Mouse (Mus musculus) 416B (cell line): ENCODE measurements around the gene Colgalt1.

Experiments
- DNase-seq: peaks from one replicate; pipeline ENCODE4 v3.0.0; 2011; ENCODE audit warnings: low read depth

The Colgalt1 gene

DNA sequence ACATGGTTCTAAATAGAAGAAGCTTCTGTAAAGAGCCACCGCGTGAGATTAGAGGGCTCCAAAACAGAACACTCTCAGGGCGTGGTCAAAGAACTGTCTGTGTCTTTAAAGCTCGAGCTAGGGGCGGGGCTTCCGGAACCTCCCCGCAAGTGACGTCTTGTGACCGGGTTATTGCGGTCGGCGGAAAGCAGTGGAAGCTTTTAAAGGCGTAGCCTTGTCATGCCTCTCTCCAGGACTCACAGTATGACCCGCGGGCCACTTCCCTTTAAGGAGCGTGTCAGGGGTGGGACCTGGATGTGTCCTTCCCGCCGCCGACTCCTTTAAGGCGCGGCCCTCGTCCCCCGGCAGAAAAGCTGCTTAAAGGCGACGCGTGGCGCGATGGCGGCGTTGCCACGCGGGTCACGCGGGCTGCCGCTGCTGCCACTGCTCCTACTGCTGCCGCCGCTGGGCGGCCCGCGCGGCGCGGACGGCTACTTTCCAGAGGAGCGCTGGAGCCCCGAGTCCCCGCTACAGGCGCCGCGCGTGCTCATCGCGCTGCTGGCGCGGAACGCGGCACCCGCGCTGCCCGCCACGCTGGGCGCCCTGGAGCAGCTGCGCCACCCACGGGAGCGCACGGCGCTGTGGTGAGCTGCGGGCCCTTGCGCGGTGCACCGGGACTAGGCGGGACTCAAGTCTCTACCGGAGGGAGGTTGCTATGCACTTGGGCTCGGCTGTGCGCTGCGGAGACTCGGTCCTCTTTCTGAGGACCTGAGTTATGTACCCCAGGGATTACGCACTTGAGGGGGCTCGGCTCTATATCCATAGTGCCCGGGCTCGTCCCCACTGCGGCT lies at the start of gene Colgalt1:
Gene Colgalt1 (plus strand): TSS at position 177 of the 830 bp plus-strand sequence.
- DNase-seq, result peak; percentile 99

DNA sequence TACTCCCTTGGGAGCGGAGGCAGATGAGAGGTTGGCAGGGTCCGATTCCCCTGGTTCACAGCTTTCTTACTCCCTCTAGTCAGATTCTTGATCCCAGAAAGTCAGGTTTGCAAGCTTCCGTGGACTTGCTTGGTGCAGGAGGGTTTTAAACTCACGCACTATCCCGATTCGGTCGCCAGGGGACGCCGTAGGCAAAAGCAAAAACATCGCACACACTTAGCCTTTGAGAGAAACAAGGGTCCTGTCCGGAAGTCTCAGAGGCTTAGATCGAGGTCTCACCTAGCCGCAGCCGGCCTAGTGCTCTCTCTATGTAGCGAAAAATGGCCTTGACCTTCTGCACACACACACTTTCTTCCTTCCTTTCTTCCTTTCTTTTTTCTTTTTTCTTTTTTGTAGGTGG lies 49.4 kb upstream of the Colgalt1 start:
- DNase-seq, result peak; percentile 88

DNA sequence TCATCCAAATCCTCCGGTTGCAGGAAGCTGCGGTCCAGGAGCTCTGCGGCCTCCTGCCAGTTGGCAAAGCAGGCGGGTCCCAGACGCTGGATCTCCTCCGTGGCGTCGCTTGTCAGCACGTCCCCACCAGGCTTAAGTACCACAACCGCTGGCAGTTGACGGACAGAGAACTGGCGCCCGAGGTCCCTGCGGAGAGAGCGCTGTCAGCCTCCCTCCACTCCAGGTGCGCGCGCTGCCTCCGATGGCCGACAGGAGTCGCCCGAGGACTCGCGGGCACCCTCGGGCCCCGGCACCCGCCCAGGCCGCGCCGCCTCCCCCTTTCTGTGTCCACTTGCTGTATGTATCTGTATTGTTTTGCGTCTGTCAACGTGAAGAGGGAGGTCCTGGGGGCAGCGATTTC lies 48.0 kb upstream of the Colgalt1 start:
- peak; percentile 65 for DNase-seq

DNA sequence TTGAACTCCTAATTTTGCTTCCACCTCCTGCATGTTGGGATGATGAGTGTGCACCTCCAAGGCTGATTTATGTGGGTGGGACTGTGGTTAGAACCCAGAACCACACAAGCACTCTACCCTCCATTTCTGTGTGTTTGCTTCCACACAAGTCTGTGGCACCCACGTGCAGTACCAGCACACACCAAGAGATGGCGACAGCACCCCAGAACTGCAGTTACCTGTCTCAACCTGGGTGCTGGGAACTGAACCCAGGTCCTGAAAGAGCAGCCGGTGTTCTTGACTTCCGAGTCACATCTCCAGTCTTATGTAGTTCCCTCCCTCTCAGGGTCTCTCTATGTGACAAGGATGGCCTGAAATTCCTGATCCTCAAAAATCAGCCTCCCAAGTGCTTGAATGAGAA lies 46.8 kb upstream of the Colgalt1 start:
- no peak for DNase-seq

DNA sequence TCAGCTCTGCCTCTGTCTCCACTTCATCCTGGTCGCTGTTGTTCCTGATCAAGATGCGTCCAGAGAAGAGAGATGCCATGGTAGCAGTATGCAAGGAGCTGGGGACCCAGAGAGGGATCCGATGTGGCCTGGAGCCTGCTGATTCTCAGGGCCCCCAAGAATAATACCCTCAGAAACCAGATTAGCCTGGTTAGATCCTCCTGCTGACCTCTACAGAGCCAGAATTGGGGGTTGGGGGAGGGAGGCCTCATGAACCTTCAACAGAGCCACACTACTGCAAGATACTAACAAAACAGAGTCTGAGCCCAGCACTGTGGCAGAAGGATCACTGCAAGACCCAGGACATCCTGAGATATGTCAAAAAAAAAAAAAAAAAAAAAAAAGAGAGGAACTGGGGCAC lies 44.3 kb upstream of the Colgalt1 start, which contains the start of gene Nxnl1:
Gene Nxnl1 (minus strand): TSS at position 101 of the 400 bp plus-strand sequence.
- no peak for DNase-seq

DNA sequence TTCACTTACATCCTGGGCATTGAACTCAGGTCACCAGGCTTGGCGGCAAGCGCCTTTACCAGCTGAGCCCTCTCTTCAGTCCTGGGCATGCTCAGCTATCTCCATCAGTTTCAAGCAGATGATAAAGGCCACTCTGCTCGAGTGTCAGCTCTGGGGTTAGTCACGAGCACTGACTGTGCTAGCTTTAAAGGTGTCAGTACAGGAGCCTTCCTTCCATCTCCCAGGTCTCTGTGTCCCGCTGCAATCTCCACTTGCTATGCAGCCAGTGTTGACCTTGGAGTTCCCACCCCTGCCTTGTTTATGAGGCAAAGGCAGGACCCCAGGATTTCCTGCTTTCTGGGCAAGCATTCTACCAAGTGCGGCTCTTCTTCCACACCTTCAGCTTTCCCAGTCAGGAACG lies 43.2 kb upstream of the Colgalt1 start:
- no peak for DNase-seq

DNA sequence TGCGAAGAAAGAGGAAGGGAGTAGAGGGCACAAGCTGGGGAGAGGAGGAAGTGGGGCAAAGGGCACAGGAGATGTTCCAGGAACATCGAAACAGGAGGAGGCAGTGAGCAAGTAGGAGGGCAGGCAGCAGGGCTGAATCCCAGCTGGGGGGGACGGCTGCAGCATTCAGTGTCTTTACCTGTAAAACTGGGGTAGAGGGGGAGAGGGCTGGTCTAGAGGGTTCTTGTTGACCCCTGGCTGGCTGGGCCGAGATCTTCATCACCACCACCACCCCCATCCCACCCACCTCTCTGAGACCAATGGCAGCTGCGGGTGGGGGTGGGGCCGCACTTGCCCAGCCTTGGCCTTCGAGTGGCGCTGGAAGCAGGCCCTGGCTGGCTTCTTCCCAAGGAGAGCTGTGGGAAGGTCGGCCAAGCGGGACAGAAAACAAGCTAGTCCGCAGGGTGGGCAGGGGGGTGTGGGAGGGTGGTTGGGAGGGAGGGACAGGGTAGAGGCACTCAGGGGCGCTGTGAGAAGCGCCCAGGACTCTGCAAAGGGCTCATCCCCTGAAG lies 42.3 kb upstream of the Colgalt1 start, which contains the start of gene Slc27a1:
Gene Slc27a1 (plus strand): TSS at position 496 of the 551 bp plus-strand sequence.
- no peak for DNase-seq

DNA sequence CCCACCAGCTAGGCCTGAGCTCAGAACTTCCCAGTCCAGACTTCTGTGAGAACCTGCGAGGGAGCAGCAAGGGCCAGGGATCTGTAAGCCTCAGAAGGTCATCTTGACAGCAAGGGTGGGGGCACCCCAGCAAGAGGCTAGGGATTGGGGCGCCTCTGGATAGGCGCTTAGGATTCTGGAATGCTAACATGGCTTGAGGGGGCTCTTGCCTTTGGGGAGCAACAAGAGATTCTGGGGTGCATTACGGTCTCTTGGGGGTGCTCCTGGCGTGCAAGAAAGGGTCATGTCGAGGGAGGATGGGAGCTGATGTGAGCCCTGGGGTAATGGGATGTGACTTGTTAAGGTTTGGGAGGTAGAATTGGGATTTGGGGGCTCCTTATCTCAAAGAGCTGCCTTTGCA lies 41.9 kb upstream of the Colgalt1 start:
- no peak for DNase-seq

DNA sequence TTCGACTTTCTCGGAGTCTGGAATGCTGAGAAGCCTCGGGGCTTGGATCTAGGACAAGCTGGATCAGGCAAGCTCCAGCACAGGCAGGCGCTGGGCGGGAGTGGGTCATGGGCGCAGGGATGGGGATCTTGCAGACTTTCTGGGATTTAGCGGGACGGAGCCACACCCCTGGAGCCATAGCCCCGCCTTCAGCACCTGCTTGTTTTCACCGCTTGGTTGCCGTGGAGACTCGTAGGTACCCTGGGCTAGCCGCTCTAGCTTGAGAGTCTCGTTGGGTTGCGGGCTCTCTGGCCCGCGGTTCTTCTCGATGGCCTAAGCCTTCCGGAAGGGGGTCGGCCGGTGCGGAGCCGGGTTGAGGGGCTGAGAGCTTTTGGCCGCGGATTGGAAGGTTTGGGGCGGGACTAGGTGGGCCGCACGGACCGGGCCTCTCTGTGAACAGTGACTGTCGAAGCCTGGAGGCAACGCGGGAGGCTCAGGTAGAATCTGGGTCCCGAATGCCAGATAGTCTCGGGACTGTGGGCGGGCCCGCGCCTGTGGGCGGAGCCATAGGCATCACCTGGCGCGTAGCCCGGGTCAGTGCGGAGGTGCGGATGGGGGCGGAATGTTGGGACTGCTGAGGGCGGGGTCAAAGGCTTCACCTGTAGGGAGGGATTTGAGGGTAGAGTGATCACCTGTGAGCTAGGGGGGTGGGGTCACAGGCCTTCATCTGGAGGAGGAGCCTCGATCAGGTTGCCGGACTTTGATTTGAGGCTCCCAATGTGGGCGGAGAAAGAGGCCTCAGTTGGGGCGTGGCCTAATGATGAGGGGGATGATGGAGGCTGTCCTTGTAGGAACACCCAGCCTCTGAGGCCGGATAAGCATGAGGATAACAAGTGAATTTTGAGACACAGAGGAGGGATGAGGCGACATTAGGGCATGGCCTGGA lies 41.2 kb upstream of the Colgalt1 start:
- no peak for DNase-seq

DNA sequence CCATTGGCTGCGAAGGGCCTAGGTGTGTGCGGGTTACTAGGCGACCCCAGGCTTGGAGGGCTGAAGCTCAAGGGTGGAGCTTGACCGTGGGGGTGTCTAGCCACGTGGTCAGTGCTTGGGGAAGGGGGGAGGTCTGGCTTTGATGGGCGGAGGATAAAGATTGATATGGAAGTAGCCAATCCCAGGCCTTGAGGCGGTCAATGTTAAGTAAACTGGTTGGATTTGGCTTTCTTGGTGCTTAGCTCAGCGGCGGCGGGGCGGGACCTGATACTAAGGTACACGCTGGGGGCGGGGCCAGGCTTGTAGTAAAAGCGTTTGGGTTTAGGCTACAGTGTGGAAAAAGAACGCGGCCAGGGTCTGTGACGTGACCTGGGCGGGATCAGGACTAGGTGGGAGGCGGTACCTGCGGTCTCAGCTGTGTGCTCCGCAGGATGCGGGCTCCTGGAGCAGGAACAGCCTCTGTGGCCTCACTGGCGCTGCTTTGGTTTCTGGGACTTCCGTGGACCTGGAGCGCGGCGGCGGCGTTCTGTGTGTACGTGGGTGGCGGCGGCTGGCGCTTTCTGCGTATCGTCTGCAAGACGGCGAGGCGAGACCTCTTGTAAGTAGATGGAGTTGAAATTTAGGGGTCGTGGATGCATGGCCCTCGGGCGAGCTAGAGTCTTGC lies 40.4 kb upstream of the Colgalt1 start:
- DNase-seq, result peak; percentile 91

DNA sequence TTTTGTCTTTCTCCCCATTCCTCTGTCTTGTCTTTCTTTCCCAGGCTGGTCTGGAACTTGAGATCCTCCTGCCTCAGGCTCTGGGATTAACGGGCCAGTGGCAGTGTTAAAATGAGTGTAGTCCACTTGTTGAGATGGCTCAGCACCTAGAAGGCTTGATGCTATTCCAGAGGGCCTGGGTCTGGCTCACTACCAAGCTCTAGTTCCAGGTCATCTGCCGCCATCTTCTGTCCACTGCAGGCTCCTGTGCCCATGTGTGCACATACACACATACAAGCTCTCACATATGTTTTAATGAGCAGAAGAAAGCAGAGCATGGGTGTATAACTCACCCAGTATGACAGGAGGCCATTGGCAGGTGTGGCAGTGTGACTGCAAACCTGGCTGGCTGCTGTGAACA lies 38.7 kb upstream of the Colgalt1 start:
- no peak for DNase-seq

DNA sequence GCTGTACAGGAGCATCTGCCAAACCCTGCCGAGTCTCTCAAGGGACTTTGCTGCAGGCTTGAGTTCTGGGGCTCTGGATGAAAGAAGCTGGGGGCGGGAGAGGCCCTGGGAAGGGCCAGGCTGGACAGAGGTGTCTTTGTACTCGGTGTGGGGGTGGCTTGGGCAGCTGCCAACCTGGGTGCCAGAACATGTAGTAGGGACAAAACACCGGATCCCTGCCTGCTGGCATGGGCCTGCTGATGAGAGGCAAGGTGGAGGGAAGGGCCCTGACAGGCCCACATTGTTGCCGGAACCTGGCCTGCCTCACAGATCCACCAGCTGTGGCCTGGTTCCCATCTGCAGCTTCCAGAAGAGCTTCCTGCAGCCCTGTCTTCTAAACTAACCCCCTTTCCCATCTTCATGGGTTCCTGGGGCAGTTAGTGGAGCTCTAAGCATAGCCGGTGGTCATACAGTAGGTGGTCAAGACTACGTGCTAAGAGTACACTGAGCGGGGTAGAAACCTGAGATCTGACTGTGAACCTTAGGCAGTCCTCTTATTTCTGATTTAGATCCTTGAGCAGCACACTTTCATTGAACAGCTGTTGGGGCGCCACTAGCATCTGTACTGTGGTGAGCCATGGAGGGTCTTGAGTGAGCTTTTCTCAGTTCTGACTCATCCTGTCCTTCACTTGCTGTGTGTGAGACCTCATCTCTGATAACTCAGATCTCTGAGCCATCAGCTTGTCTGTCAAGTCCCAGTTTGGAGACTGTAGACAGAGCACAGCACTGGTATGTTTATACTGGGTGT lies 37.8 kb upstream of the Colgalt1 start:
- peak; percentile 31 for DNase-seq

DNA sequence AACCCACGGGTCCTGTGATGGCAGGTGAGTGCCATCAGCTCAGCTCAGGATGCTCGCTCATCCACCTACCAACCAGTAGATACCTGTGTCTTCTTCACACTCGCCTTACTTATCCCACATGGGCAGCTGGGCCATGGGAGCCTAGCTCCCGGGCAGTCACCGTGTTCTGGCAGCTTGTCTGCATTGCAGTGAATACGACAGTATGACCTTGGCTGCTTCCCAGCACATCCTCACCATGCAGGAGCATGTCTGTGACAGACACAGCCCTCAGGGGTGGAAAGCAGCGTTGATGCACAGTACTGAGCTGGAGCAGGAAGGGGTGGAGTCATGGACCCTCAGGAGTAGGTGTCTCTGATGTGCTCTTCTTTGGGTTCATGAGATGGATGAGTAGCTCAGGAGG lies 36.4 kb upstream of the Colgalt1 start:
- DNase-seq, result no peak

DNA sequence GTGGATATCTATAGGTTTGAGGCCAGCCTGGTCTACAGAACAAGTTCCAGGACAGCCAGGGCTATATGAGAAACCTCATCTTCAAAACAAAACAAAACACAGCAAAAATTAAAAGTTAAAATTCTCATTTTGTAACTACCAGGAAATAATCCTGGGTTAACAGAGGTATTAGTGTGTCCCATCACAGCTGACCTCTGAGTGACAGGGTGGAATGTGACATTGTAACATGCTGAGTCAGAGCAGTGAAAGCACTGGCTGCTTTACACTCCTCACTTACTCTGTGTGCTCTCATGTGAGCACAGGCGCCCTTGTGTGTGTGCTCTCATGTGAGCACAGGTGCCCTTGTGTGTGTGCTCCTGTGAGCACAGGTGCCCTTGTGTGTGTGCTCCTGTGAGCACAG lies 35.8 kb upstream of the Colgalt1 start:
- DNase-seq, result no peak

DNA sequence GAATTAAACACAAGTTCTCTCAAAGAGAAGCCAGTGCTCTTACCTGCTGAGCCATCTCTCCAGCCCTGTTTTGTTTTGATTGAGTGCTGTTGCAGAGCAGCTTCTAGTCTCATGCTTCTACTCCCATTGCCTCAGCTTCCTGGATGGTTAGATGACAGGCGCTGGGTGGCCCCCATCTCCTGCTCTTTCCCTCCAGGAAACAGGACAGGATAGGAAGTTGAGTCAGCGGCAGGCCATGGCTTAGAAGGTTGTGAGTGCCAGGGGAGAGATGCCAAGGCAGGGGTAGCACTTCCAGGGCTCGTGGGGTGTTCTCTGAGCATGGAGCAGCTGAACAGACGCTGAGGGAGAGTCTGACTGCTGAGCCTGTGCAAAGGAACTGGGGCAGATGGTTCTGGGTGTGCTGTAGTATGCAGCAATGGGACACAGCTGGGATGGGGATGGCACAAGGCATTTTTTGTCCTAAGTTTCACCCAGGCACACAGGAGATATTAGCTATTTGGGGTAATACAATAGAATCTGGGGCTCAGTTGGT lies 32.9 kb upstream of the Colgalt1 start:
- peak; percentile 65 for DNase-seq

DNA sequence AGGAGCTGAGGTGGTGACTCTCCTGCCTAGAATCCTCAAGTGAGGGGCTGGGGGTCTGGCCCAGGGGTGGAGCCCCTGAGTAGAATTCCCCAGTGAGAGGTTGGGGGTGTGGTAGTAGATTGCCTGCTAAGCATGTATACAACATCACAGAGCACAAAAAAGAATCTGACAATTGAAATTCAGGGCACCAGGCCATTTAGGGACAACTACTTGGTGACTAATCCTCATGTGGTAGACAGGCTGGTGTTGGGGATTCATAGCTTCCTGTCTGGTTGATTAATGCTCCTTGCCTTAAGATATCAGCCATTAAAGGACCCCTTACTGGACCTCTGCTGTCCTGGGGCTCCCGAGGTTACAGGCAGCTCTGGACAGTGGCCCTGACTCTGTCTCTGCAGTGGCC lies 31.8 kb upstream of the Colgalt1 start:
- peak; percentile 81 for DNase-seq

DNA sequence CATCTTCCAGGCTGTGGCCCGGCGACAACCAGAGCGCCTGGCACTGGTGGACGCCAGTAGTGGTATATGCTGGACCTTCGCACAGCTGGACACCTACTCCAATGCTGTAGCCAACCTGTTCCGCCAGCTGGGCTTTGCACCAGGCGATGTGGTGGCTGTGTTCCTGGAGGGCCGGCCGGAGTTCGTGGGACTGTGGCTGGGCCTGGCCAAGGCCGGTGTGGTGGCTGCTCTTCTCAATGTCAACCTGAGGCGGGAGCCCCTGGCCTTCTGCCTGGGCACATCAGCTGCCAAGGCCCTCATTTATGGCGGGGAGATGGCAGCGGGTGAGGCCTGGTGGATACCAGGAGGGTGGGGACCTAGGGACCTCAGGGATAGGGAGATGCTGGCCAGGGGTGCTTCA lies 31.3 kb upstream of the Colgalt1 start:
- no peak for DNase-seq

DNA sequence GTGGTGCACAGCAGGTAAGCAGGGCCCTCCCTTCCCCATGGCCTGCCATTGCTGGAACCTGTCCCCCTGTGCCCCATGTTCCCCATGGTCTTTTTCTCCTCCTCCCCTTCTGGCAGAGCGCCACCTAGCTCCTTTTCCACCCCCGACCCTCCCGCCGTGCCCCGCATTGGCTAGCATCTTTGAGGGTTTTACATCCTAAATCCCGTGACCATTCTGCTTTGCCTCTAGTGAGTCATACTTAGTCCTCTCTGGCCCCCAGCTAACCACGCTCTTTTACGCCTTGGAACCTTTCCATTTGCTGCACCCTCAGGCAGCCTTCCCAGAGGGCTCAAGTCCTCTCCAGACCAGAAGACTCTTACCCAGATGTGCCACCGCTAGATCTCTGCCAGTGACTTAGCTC lies 30.6 kb upstream of the Colgalt1 start:
- DNase-seq, result peak; percentile 79

DNA sequence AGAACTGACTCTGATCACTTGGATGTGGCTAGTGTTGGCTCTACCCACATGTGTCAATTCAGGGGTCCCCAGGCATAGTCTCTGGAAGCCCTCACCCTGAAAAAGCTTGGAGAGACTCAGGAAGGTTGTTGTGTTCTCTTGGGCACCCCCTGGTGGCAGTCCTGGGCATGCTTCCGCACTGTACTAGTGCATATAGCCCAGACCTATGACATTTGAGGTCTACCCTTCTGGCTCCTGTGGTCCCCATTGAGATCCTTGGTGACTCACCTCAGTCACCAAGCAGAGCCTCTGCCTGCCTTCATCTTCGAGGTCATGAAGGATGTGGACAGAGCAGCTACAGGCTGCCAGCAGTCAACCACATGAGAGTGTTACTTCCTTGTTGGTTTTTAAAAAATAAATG lies 23.9 kb upstream of the Colgalt1 start:
- DNase-seq, result peak; percentile 79

DNA sequence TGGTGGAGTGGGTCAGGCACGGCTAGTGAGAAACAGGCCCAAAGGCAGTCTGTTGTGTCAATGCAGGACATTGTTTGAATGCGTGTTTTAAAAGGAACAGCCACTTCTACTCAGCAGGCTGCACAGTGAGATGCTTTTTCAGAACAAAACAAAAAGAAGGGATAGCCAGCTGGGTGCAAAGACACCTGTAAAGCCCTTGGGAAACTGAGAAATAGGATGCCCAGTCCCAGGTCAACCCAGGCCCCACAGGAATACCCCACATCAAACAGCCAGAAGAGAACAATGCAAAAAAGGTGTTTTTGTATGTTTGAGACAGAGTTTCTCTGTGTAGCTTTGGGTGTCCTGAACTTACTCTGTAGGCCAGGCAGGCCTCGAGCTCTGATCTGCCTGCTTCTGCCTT lies 22.0 kb upstream of the Colgalt1 start:
- DNase-seq, result no peak

DNA sequence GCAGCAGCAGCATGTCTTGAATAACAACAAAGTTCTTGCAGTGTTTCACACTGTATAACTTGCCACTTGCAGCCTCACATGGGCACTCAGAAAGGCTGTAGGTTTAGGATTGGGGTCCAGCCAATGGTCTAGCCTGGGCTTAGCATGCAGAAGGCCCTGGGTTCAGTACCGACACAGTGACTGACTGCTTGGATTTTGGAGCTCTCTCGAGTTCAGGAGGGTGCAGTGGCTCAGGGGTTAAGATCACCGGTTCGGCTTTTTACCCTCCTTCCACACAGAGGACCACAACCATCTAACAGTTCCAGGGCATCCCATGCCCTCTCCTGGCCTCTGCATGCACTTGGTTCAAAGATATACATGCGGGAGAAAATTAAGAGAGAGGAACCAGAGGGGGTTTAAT lies 19.8 kb upstream of the Colgalt1 start:
- no peak for DNase-seq
